Mouse (Mus musculus) embryonic facial prominence, embryonic 10.5 days (tissue): ENCODE data around the gene Phgdh. TPM values are rescaled to one million over a fixed set of nuclear protein-coding genes. Genes with fewer than 3 reads are reported as not detected.
A peak's percentile ranks its signal among the peaks of the same experiment; 100 is the strongest.

Experiments used
- DNase-seq: peaks from one replicate; pipeline ENCODE4 v3.0.0-alpha.2; 2017; ENCODE audit warnings: low spot score
- H3K27ac ChIP-seq: fragments of 300-500 bp; sonication (generic); replicated peaks from 2 replicates; pipeline ENCODE4 v1.5.1; 2016; ENCODE audit warnings: mild to moderate bottlenecking
- H3K27me3 ChIP-seq: fragments of 300-500 bp; sonication (generic); replicated peaks from 2 replicates; pipeline ENCODE4 v1.6.1; 2016; ENCODE audit warnings: low read depth, mild to moderate bottlenecking; ENCODE audit not compliant: poor library complexity, severe bottlenecking
- H3K36me3 ChIP-seq: fragments of 300-500 bp; sonication (generic); replicated peaks from 2 replicates; pipeline ENCODE4 v1.6.1; 2016; ENCODE audit warnings: mild to moderate bottlenecking, moderate library complexity
- H3K4me1 ChIP-seq: fragments of 300-500 bp; sonication (generic); 2 replicates; pipeline ENCODE4 v1.6.1; 2016
- H3K4me3 ChIP-seq: fragments of 300-500 bp; sonication (generic); 2 replicates; pipeline ENCODE4 v1.5.1; 2016; ENCODE audit warnings: mild to moderate bottlenecking, moderate library complexity
- H3K9me3 ChIP-seq: fragments of 300-500 bp; sonication (generic); 2 replicates; pipeline ENCODE4 v1.6.1; 2016; ENCODE audit warnings: mild to moderate bottlenecking
- WGBS: fragments of 180-500 bp; shearing (Covaris S2); methylation state at CpG from one replicate; pipeline ENCODE4 v1.1.7; 2016; 5-methylcytosine and 5-hydroxymethylcytosine counted together
- polyA plus RNA-seq: library from polyadenylated mRNA; unstranded; fragments of >200 nt; fragmentation: Nextera tagmentation; extraction: Ambion mirVana; gene quantifications from 2 replicates; pipeline ENCODE4 v1.2.1, GENCODE M21; 2016

The Phgdh gene
- polyA plus RNA-seq, 1 experiment from 2014 or later: 373 TPM

GRCm38 (mm10) chr3:98279682-98280081 is 60.1 kb downstream of the Phgdh start:
- no peak for DNase-seq
- Histone ChIP-seq H3K27ac (no peak overlapping the region), H3K36me3 (no peaks in the 10 kb centered on the region), H3K27me3 (no peaks in the 10 kb centered on the region), H3K4me1 (peaks cover 21% of the 10 kb centered on the region), H3K9me3 (no peaks in the 10 kb centered on the region), H3K4me3 (no peak overlapping the region)
- 86% methylated on average over 4 of the region's 4 CpGs for WGBS

DNA sequence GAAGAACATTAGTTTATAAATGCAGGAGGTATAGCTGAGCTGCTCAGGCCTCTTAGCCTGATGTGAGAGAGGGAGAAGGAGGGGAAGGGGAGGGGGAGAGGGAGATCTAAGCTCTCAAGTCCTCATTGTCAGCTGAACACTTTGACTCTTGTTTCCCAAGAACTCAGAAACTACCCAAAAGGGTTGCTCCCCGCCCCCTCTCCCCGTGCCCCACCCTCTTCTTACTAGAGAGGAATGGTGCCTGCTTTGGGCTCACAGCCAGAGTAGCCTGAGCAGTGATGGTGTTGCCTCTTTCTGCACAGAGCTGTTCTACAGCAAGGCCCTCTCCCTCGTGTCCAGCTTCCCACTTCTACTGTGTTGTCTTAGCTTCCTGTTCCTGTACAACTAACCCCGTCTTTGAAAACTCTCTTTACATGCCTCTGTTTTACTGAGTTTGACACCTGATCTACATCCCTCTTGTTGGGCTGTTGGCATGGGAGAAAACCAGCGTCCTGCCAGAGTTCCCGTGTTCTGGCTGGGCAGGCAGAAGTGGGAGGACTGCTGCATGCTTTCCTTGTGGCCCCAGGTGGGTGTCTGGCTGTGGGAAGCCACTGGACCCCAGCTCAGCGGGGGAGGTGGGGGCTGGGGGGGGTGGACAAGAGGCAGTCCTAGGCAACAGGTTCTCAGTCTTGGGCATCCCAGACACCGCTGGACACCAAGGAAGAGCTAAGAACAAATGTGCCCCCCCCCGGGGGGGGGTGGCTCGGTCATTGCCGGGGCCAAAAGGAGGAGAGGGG is 66.0 kb downstream of the Phgdh start:
- Histone ChIP-seq H3K4me1 (peaks cover 20% of the 10 kb centered on the region), H3K4me3 (no peak overlapping the region), H3K9me3 (no peaks in the 10 kb centered on the region), H3K36me3 (no peaks in the 10 kb centered on the region), H3K27ac (peak overlapping the region; percentile 40), H3K27me3 (no peaks in the 10 kb centered on the region)
- DNase-seq: no peak
- 60% methylated on average over 11 of the region's 11 CpGs for WGBS

DNA sequence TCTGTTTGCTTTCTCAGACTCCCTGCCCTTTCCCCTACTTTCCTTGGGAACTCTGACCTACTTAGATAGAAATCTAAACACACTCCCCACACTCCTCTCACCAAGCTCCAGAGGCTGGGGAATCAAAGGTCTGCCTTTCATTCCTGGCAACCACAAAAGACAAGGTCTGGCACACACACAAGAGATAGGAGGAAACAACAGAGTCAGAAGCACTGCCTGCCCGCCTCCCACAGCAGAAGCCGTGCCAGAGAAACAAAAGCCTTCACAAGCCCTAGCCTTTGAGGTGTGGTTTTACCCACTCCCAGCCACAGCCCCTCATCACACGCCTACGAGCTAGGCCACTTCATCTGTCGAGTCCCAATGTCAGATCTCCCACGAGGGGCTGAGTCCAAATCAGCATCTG is 72.5 kb downstream of the Phgdh start:
- peak; percentile 38 for DNase-seq
- H3K4me3 ChIP-seq: no peak overlapping the region
- H3K27me3 ChIP-seq: no peaks in the 10 kb centered on the region
- H3K36me3 ChIP-seq: no peaks in the 10 kb centered on the region
- H3K4me1 ChIP-seq: peaks cover 17% of the 10 kb centered on the region
- peak overlapping the region; percentile 68 for H3K27ac ChIP-seq
- WGBS: 27% methylated on average over 6 of the region's 6 CpGs
- no peaks in the 10 kb centered on the region for H3K9me3 ChIP-seq

Other genes starting within 250 kb of the Phgdh start
- not detected in 2 replicates for gene Adam30, start 179.4 kb downstream of the Phgdh start, polyA plus RNA-seq
- not detected in 2 replicates for gene Reg4, start 117.8 kb downstream of the Phgdh start, polyA plus RNA-seq
- 1.0 and 1.6 TPM in 2 replicates for gene Hmgcs2, start 59.6 kb downstream of the Phgdh start, polyA plus RNA-seq
- gene Zfp697, start 42.5 kb upstream of the Phgdh start, polyA plus RNA-seq: 8.2 and 8.8 TPM in 2 replicates
- not detected in 2 replicates for gene Gm4450, start 117.1 kb upstream of the Phgdh start, polyA plus RNA-seq
- gene Hsd3b4, start 170.5 kb upstream of the Phgdh start, polyA plus RNA-seq: not detected in 2 replicates
- gene Gm10681, start 248.8 kb upstream of the Phgdh start, polyA plus RNA-seq: not detected in 2 replicates